Mouse (Mus musculus) adrenal gland (tissue): ENCODE results near the gene Sub1.

Source experiments
- intact Hi-C: fragments of 180-260 bp; cut with DNase I; formaldehyde crosslinking; loops from one replicate; pipeline ENCODE4 v1.15.1; 2025
- long read RNA-seq, 2 experiments: library from polyadenylated mRNA; unstranded; transcript quantifications; one replicate each; pipeline ENCODE4 v2.0.0; 2020; ENCODE audit warnings: borderline replicate concordance in 1 of 2; ENCODE audit not compliant: insufficient replicate concordance in 1 of 2

Gene Sub1
- long read RNA-seq, experiment 1, transcript Sub1-201 (5 exons, 3,372 nt), result major isoform, 96 of 108 reads
- long read RNA-seq, experiment 1, partial matches to known transcripts, result 8 of 108 reads
- long read RNA-seq, experiment 1, other reads (novel, unspliced or antisense), result 4 of 108 reads
- long read RNA-seq, experiment 2, transcript Sub1-201 (5 exons, 3,372 nt), result major isoform, 81 of 93 reads
- long read RNA-seq, experiment 2, partial matches to known transcripts, result 7 of 93 reads
- long read RNA-seq, experiment 2, other reads (novel, unspliced or antisense), result 5 of 93 reads

DNA sequence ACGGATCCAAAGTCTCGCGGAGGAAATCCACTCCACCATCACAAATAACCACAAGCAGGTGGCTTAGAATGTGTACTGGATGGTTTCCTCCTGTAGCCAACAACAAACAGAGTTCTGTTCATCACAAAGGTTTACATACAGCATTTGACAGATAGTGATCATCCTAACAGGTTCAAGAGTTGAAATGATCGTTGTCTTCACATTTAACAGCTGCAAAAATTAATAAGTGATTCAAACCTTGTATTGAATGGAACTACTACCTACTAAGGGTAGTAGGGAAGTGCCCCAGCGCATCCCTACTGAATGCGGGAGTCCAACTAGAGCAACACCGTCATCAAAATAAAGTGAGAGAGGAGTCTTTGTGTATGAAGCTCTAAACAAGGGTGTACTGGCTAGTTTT, at the start of gene Sub1:
Gene Sub1 (minus strand): TSS at position 101 of the 400 bp plus-strand sequence.
- intact Hi-C loops, result no loop called here

DNA sequence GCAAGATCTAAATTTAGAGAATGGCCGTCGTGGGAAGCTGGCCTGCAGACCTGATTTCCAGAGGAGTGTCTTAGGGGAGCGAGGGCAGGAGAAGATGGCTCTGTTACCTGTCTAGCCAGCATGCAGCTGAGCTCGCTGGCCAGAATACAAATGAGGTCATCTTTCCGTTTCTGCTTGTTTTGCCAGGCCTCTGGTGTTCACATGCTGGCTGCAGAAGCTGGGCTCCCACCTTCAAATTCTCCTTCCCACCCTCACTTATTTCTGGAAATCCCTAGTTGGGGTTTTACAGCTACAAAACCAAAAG, 43.6 kb upstream of the Sub1 start:
- intact Hi-C loops, result no loop called here

- intact Hi-C loops, result no loop called here
These were observed 43.1 kb upstream of the Sub1 start for GRCm38 (mm10) chr15:12039671-12040406.

GRCm38 (mm10) chr15:12039256-12039655, 42.5 kb upstream of the Sub1 start:
- intact Hi-C loops, result no loop called here

- intact Hi-C loops, result no loop called here
These were observed 41.3 kb upstream of the Sub1 start for GRCm38 (mm10) chr15:12037866-12038625.

DNA sequence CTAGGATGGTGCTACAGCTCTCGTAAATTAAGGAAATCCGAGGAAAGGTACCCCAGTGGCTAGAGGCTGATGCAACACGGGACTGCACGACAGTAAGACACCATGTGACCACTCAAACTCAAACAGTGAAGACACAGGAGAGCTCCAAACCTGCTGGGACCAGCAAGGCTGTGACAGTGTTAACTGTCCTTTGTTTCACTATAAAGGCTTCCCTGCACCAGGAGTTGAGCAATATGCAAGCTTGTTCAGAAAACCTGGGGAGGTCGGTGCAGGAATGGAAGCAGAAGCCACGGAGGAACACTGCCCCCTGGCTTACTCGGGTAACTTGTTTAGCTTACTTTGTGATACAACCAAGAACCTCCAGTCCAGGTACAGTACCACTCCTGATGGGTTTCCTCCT, 40.4 kb upstream of the Sub1 start:
- intact Hi-C loops, result no loop called here

DNA sequence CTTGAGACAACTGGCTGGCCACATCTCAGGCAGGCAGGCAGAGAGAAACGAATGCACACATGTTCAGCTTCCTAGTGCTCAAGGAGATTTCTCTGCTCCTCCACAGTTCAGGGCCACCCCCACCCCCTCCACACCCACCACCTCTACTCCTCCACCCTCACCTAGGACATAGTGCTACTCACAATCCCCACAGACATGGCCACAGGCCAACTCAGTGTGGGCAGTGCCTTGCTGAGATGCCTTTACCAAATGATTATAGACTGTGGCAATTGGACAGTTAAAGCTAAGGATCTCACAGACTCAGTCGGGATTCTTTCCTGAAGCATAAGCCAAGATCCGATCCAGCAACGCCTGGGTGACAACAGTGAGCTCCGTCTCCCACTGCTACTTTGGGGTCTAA, 39.9 kb upstream of the Sub1 start:
- intact Hi-C loops, result no loop called here

GRCm38 (mm10) chr15:12034317-12034716, 37.5 kb upstream of the Sub1 start:
- intact Hi-C loops, result no loop called here

GRCm38 (mm10) chr15:12033155-12033554, 36.4 kb upstream of the Sub1 start:
- intact Hi-C loops, result no loop called here

DNA sequence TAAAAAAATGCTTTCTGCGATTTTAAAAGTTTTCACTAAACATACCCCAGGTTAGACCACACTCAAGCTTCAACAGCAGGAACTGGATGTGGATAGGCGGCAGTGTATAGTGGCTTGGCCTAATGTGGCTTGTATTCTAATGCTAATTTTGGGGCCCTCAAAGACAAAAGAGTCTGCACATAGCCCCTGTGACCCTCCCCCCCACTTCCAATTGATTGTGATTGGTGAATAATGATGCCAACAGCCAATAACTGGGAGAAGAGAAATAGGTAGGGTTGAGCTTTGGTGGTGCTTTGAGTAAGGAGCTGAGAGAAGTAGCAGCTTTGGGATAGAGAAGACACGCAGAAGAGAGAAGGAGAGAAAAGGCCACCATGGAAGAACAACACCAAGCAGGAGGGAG, 35.7 kb upstream of the Sub1 start:
- intact Hi-C loops, result no loop called here

DNA sequence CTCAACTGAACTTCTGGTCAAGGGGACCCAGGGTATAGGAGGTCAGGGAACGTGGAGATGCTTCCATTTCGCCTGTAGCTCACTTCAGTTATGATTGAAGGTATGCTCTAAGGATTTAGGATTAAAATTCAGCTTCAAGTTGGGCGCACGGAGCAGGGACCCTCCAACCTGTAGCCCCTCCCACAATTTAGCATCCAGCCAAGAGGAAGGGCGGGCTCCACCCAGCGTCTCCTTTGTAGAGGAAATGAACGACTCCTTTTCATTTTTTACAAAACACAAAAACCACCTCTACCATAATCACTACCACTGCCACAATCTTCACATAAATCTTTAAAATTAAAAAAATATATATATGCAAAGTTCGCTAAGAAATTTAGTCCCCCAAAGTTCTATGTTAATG, 35.1 kb upstream of the Sub1 start:
- intact Hi-C loops, result no loop called here

GRCm38 (mm10) chr15:12030221-12030620, 33.4 kb upstream of the Sub1 start:
- intact Hi-C loops, result no loop called here

GRCm38 (mm10) chr15:12027807-12028206, 31.0 kb upstream of the Sub1 start:
- intact Hi-C loops, result no loop called here

- intact Hi-C loops, result no loop called here
These were observed 30.2 kb upstream of the Sub1 start for GRCm38 (mm10) chr15:12026932-12027450.

- intact Hi-C loops, result no loop called here
These were observed 29.2 kb upstream of the Sub1 start for GRCm38 (mm10) chr15:12026026-12026425.

DNA sequence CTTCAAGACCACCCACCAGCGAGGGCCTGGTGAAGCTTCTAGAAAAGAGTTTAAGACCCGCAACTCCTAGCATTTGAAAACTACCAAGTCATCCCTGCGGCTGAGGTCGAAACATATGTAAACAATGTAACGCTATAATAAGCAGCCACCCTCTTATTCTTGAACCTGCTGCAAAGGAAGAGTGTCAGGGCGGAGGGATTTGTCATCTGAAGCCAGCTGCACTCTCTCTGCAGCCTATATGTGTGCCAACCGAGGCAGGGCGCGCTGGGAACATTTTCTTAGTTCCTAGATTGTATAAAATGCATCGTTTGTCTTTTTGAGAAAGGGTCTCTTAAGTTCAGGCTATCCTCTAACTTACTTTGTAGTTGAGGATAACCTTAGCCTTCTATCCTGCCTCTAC, 28.6 kb upstream of the Sub1 start:
- intact Hi-C loops, result no loop called here

GRCm38 (mm10) chr15:12024791-12025268, 28.0 kb upstream of the Sub1 start:
- intact Hi-C loops, result no loop called here

- intact Hi-C loops, result no loop called here
These were observed 22.7 kb upstream of the Sub1 start for GRCm38 (mm10) chr15:12019443-12019842.

GRCm38 (mm10) chr15:12018428-12018757, 21.6 kb upstream of the Sub1 start:
- intact Hi-C loops, result no loop called here

- intact Hi-C loops, result no loop called here
These were observed 21.1 kb upstream of the Sub1 start for GRCm38 (mm10) chr15:12017700-12018427.

- intact Hi-C loops, result no loop called here
These were observed 17.6 kb upstream of the Sub1 start for GRCm38 (mm10) chr15:12014197-12014905.
